Mouse (Mus musculus): Measurements from ENCODE around the gene Arsb.
"Not testable (repeated sequence)": the region's sequence is repeated elsewhere in the genome, so short reads cannot be mapped to it uniquely, and the experiment has no call there.

- TF ChIP-seq POLR2A (IDR thresholded peaks at IDR 0.05; ENCODE audit: low read depth, low read length); CTCF (IDR thresholded peaks at IDR 0.05; ENCODE audit: borderline replicate concordance, insufficient read depth, low read length): not testable (repeated sequence)
Observed at GRCm38 (mm10) chr13:93985750-93986149, 214.3 kb downstream of the Arsb start.
